Mouse (Mus musculus) small intestine, adult 2 months (tissue): ENCODE measurements around the gene Acaca.

ENCODE experiments used
- CTCF ChIP-seq: fragments of 200-500 bp; IDR thresholded peaks from 2 replicates; pipeline ENCODE4 v1.5.1; 2012; ENCODE audit warnings: low read depth, mild to moderate bottlenecking, control low read depth, inconsistent platforms, low read length, moderate library complexity, mixed read lengths; ENCODE audit not compliant: insufficient replicate concordance, insufficient read length; ENCODE audit errors: extremely low read depth
- POLR2A ChIP-seq: fragments of 200-500 bp; IDR thresholded peaks from 2 replicates; pipeline ENCODE4 v1.6.1; 2012; ENCODE audit warnings: low read depth, mild to moderate bottlenecking, control low read depth, inconsistent platforms, low read length, moderate library complexity

DNA sequence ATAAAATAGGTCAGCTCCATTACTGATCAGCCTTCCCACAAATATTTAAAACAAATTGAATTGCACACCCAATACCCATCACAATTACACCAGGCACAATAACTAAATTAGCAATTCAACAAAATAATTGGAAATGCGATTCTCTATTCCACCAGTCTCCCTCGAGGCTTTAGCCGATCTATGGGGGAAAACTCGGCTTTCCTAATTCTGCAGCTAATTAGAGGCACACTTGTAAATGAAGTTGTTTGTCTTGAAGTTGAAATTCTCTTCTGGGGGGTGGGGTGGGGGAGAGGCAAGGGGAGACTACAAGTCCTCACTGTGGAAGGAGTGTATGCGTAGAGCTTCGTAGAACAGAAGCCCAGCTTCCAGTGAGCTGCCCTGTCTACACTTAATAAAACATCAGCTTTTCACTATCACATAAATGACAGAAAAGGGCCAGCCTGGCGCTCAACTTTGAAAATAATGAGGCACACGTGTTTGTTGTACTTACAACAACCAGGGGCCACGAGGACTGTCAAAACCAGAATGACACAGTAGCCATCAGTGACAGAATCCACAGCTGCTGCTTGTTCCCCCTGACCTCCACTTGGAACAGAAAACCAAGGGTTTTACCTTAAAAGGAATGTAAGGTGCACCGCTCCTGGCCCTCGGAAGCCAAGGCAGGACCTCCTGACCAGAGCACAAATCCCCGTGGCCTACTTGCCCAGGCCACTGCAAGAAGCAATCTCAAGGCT lies 282.9 kb downstream of the Acaca start:
- no peak for TF ChIP-seq POLR2A
- TF ChIP-seq CTCF: no peak
